In genomic region chr17:67976465-67976864, GRCm38 (mm10) we compare ENCODE assay signal across 20 mouse cellular contexts. TPM values are rescaled to one million over a fixed set of nuclear protein-coding genes. Genes with fewer than 3 reads are reported as not detected.
DNase-seq lines count a peak whose midpoint lies in the region; ATAC-seq and TF ChIP-seq lines count a peak whose summit lies in the region.
"Had no signal": no experiment of that assay in that cellular context is flagged by ENCODE, and none has a peak within 500 bp of the region (broad histone marks: within the 10 kb centered on the region; RNA-seq: fewer than 3 reads in every experiment).

No protein-coding gene starts in this region.

- no peak for TF ChIP-seq CTCF in intestine, postnatal 0 days (IDR thresholded peaks at IDR 0.05; ENCODE audit: low read depth)

- H3K36me3 ChIP-seq in embryonic facial prominence, embryonic 13.5 days = no peaks in the 10 kb centered on the region
- H3K36me3 ChIP-seq in embryonic facial prominence, embryonic 10.5 days (replicated peaks) = no peaks in the 10 kb centered on the region; the same call in 1 of the 2 replicates
- H3K36me3 ChIP-seq in intestine, embryonic 14.5 days (ENCODE audit: control insufficient read depth, insufficient read depth, low read length) = no peaks in the 10 kb centered on the region
- no peaks in the 10 kb centered on the region for H3K36me3 ChIP-seq in intestine, postnatal 0 days (ENCODE audit: control insufficient read depth, insufficient read depth)
- H3K36me3 ChIP-seq in midbrain, embryonic 10.5 days = no peaks in the 10 kb centered on the region
- no peaks in the 10 kb centered on the region for H3K36me3 ChIP-seq in midbrain, embryonic 15.5 days (replicated peaks)
- H3K36me3 ChIP-seq in stomach, embryonic 15.5 days = no peaks in the 10 kb centered on the region
- H3K36me3 ChIP-seq: heart, embryonic 13.5 days; hindbrain, embryonic 13.5 days; limb, embryonic 13.5 days; liver, embryonic 15.5 days; neural tube, embryonic 12.5 days had no signal

- H3K4me1 ChIP-seq in embryonic facial prominence, embryonic 13.5 days = peaks cover 52% of the 10 kb centered on the region
- peaks cover 50% of the 10 kb centered on the region for H3K4me1 ChIP-seq in embryonic facial prominence, embryonic 10.5 days
- H3K4me1 ChIP-seq in intestine, embryonic 14.5 days (replicated peaks; ENCODE audit: control insufficient read depth, insufficient read depth, low read length) = peaks cover 34% of the 10 kb centered on the region
- H3K4me1 ChIP-seq in intestine, postnatal 0 days (replicated peaks; ENCODE audit: control insufficient read depth, insufficient read depth, low read length) = no peaks in the 10 kb centered on the region; the same call in 1 of the 2 replicates
- peaks cover 27% of the 10 kb centered on the region for H3K4me1 ChIP-seq in midbrain, embryonic 10.5 days
- no peaks in the 10 kb centered on the region for H3K4me1 ChIP-seq in midbrain, embryonic 15.5 days
- peaks cover 18% of the 10 kb centered on the region for H3K4me1 ChIP-seq in stomach, embryonic 15.5 days
- H3K4me1 ChIP-seq: hindbrain, embryonic 13.5 days; liver, embryonic 15.5 days had no signal

- DNase-seq in embryonic facial prominence, embryonic 10.5 days (ENCODE audit: low spot score) = no peak
- DNase-seq in intestine, embryonic 14.5 days (ENCODE audit: low spot score) = peak; percentile 51
- DNase-seq in midbrain, embryonic 10.5 days (ENCODE audit: low spot score) = peak; percentile 50
- DNase-seq in testis, postnatal 10 days (ENCODE audit: low spot score) = no peak
- DNase-seq: cerebellum, postnatal 14 days; forebrain, postnatal 0 days; gastrocnemius, postnatal 10 days; kidney, adult 11 months; kidney, postnatal 25 days; thymus, adult 18-20 months had no signal

- peak overlapping the region; percentile 44; the same call in 1 of the 2 replicates for H3K27ac ChIP-seq in embryonic facial prominence, embryonic 13.5 days
- no peak overlapping the region for H3K27ac ChIP-seq in embryonic facial prominence, embryonic 10.5 days (replicated peaks)
- no peak overlapping the region for H3K27ac ChIP-seq in intestine, embryonic 14.5 days (ENCODE audit: low read depth)
- no peak overlapping the region for H3K27ac ChIP-seq in intestine, postnatal 0 days (ENCODE audit: low read depth, low read length)
- peak overlapping the region; percentile 50 for H3K27ac ChIP-seq in midbrain, embryonic 10.5 days (replicated peaks)
- H3K27ac ChIP-seq in midbrain, embryonic 15.5 days = no peak overlapping the region
- H3K27ac ChIP-seq in stomach, embryonic 15.5 days = no peak overlapping the region
- H3K27ac ChIP-seq: heart, embryonic 13.5 days; hindbrain, embryonic 13.5 days; liver, embryonic 15.5 days; neural tube, embryonic 12.5 days had no signal

- WGBS in embryonic facial prominence, embryonic 13.5 days = 35% methylated on average over 2 of the region's 2 CpGs
- WGBS in embryonic facial prominence, embryonic 10.5 days = 35% methylated on average over 2 of the region's 2 CpGs
- WGBS in intestine, embryonic 14.5 days = 56% methylated on average over 2 of the region's 2 CpGs
- 22% methylated on average over 2 of the region's 2 CpGs for WGBS in intestine, postnatal 0 days
- WGBS in midbrain, embryonic 10.5 days = 16% methylated on average over 2 of the region's 2 CpGs
- WGBS in midbrain, embryonic 15.5 days = 5% methylated on average over 2 of the region's 2 CpGs
- WGBS in stomach, embryonic 15.5 days = 36% methylated on average over 2 of the region's 2 CpGs

- H3K4me2 ChIP-seq in embryonic facial prominence, embryonic 13.5 days = no peak overlapping the region
- no peak overlapping the region for H3K4me2 ChIP-seq in intestine, embryonic 14.5 days (ENCODE audit: low read length)
- H3K4me2 ChIP-seq in intestine, postnatal 0 days (replicated peaks; ENCODE audit: low read depth) = no peak overlapping the region
- no peak overlapping the region for H3K4me2 ChIP-seq in midbrain, embryonic 15.5 days
- H3K4me2 ChIP-seq in stomach, embryonic 15.5 days = no peak overlapping the region
- H3K4me2 ChIP-seq: heart, embryonic 13.5 days; hindbrain, embryonic 13.5 days; limb, embryonic 13.5 days; liver, embryonic 15.5 days; neural tube, embryonic 12.5 days had no signal

- ATAC-seq in embryonic facial prominence, embryonic 13.5 days (ENCODE audit: insufficient number of reproducible peaks, insufficient read depth, low FRiP score, low TSS enrichment, low read depth) = no peak
- no peak for ATAC-seq in intestine, embryonic 14.5 days (replicated peaks; ENCODE audit: low FRiP score, low TSS enrichment, low read depth)
- ATAC-seq in intestine, postnatal 0 days = no peak
- no peak for ATAC-seq in midbrain, embryonic 15.5 days (replicated peaks)
- peak; percentile 63; the same call in 1 of the 2 replicates for ATAC-seq in stomach, embryonic 15.5 days (ENCODE audit: insufficient read depth, low FRiP score, low read depth)
- ATAC-seq: forebrain, postnatal 0 days had no signal

- H3K9me3 ChIP-seq in embryonic facial prominence, embryonic 13.5 days = no peaks in the 10 kb centered on the region
- H3K9me3 ChIP-seq in embryonic facial prominence, embryonic 10.5 days = no peaks in the 10 kb centered on the region
- no peaks in the 10 kb centered on the region for H3K9me3 ChIP-seq in intestine, embryonic 14.5 days (ENCODE audit: control insufficient read depth, low read length)
- no peaks in the 10 kb centered on the region for H3K9me3 ChIP-seq in intestine, postnatal 0 days (ENCODE audit: control insufficient read depth)
- no peaks in the 10 kb centered on the region for H3K9me3 ChIP-seq in midbrain, embryonic 10.5 days (replicated peaks)
- no peaks in the 10 kb centered on the region for H3K9me3 ChIP-seq in midbrain, embryonic 15.5 days
- no peaks in the 10 kb centered on the region for H3K9me3 ChIP-seq in stomach, embryonic 15.5 days
- H3K9me3 ChIP-seq: heart, embryonic 13.5 days; hindbrain, embryonic 13.5 days; limb, embryonic 13.5 days; liver, embryonic 15.5 days; neural tube, embryonic 12.5 days had no signal

- no peaks in the 10 kb centered on the region for H3K27me3 ChIP-seq in embryonic facial prominence, embryonic 13.5 days
- no peaks in the 10 kb centered on the region for H3K27me3 ChIP-seq in embryonic facial prominence, embryonic 10.5 days (replicated peaks; ENCODE audit: low read depth, poor library complexity, severe bottlenecking)
- H3K27me3 ChIP-seq in intestine, embryonic 14.5 days (replicated peaks; ENCODE audit: control insufficient read depth, insufficient read depth, low read length) = no peaks in the 10 kb centered on the region
- no peaks in the 10 kb centered on the region for H3K27me3 ChIP-seq in intestine, postnatal 0 days (replicated peaks; ENCODE audit: control insufficient read depth, insufficient read depth, low read length)
- H3K27me3 ChIP-seq in midbrain, embryonic 10.5 days (ENCODE audit: low read depth, poor library complexity, severe bottlenecking) = no peaks in the 10 kb centered on the region
- H3K27me3 ChIP-seq in midbrain, embryonic 15.5 days (replicated peaks) = no peaks in the 10 kb centered on the region
- H3K27me3 ChIP-seq in stomach, embryonic 15.5 days (replicated peaks) = no peaks in the 10 kb centered on the region
- H3K27me3 ChIP-seq: CH12.LX; heart, embryonic 13.5 days; hindbrain, embryonic 13.5 days; limb, embryonic 13.5 days; liver, embryonic 15.5 days; neural tube, embryonic 12.5 days had no signal

- no peak overlapping the region for H3K4me3 ChIP-seq in embryonic facial prominence, embryonic 13.5 days
- no peak overlapping the region for H3K4me3 ChIP-seq in embryonic facial prominence, embryonic 10.5 days
- H3K4me3 ChIP-seq in intestine, embryonic 14.5 days (ENCODE audit: low read depth, low read length) = no peak overlapping the region
- H3K4me3 ChIP-seq in intestine, postnatal 0 days (ENCODE audit: low read depth, low read length) = no peak overlapping the region
- no peak overlapping the region for H3K4me3 ChIP-seq in midbrain, embryonic 10.5 days
- H3K4me3 ChIP-seq in midbrain, embryonic 15.5 days = no peak overlapping the region
- no peak overlapping the region for H3K4me3 ChIP-seq in stomach, embryonic 15.5 days (replicated peaks)
- H3K4me3 ChIP-seq: heart, embryonic 13.5 days; hindbrain, embryonic 13.5 days; limb, embryonic 13.5 days; liver, embryonic 15.5 days; neural tube, embryonic 12.5 days had no signal

- H3K9ac ChIP-seq in embryonic facial prominence, embryonic 13.5 days = no peak overlapping the region
- no peak overlapping the region for H3K9ac ChIP-seq in intestine, embryonic 14.5 days (ENCODE audit: low read length)
- H3K9ac ChIP-seq in intestine, postnatal 0 days (ENCODE audit: low read depth, low read length) = no peak overlapping the region
- no peak overlapping the region for H3K9ac ChIP-seq in midbrain, embryonic 15.5 days
- no peak overlapping the region for H3K9ac ChIP-seq in stomach, embryonic 15.5 days
- H3K9ac ChIP-seq: forebrain, postnatal 0 days; heart, embryonic 13.5 days; hindbrain, embryonic 13.5 days; limb, embryonic 13.5 days; liver, embryonic 15.5 days; neural tube, embryonic 12.5 days had no signal

RNA-seq across cellular contexts. Expression of gene Arhgap28, which starts 27.5 kb away (rescaled TPM):
- polyA plus RNA-seq in embryonic facial prominence, embryonic 13.5 days (2015; fragmentation: Nextera tagmentation; extraction: Ambion mirVana) = 56.6 and 68.0 TPM in 2 replicates
- polyA plus RNA-seq in embryonic facial prominence, embryonic 10.5 days (2016; fragmentation: Nextera tagmentation; extraction: Ambion mirVana) = 55.7 and 57.5 TPM in 2 replicates
- 29.9 and 36.3 TPM in 2 replicates for polyA plus RNA-seq in intestine, embryonic 14.5 days (2014; fragmentation: Nextera tagmentation; extraction: Ambion mirVana)
- polyA plus RNA-seq in intestine, postnatal 0 days (2015; fragmentation: Nextera tagmentation; extraction: Ambion mirVana) = 3.8 and 3.9 TPM in 2 replicates
- 24.9 and 26.3 TPM in 2 replicates for polyA plus RNA-seq in midbrain, embryonic 10.5 days (2016; fragmentation: Nextera tagmentation; extraction: Ambion mirVana)
- polyA plus RNA-seq in midbrain, embryonic 15.5 days (2015; fragmentation: Nextera tagmentation; extraction: Ambion mirVana) = 7.0 and 7.3 TPM in 2 replicates
- 23.9 and 25.3 TPM in 2 replicates for polyA plus RNA-seq in stomach, embryonic 15.5 days (2015; fragmentation: Nextera tagmentation; extraction: Ambion mirVana)

Comparison
In these comparisons a context has a peak if more than half of its experiments do, and no peak if none do; other contexts are left out.
1. H3K27ac ChIP-seq: peak in embryonic facial prominence, embryonic 13.5 days (single experiment) and midbrain, embryonic 10.5 days (single experiment); none in embryonic facial prominence, embryonic 10.5 days (single experiment), intestine, embryonic 14.5 days (single experiment), intestine, postnatal 0 days (single experiment), midbrain, embryonic 15.5 days (single experiment) and stomach, embryonic 15.5 days (single experiment).
2. DNase-seq: peak in intestine, embryonic 14.5 days (single experiment) and midbrain, embryonic 10.5 days (single experiment); none in embryonic facial prominence, embryonic 10.5 days (single experiment) and testis, postnatal 10 days (single experiment).